Mouse (Mus musculus) cortical plate, adult 2 months (tissue): ENCODE results near the gene Alkbh4.

ENCODE experiments used
- CTCF ChIP-seq: fragments of 200-500 bp; IDR thresholded peaks from 2 replicates; pipeline ENCODE4 v1.5.1; 2011; ENCODE audit warnings: mild to moderate bottlenecking, control low read depth, low read length; ENCODE audit not compliant: insufficient read depth; ENCODE audit errors: extremely low read depth
- POLR2A ChIP-seq: fragments of 200-500 bp; IDR thresholded peaks from 2 replicates; pipeline ENCODE4 v1.6.1; 2011; ENCODE audit warnings: mild to moderate bottlenecking, low read length, control low read depth; ENCODE audit not compliant: insufficient read depth; ENCODE audit errors: extremely low read depth

DNA sequence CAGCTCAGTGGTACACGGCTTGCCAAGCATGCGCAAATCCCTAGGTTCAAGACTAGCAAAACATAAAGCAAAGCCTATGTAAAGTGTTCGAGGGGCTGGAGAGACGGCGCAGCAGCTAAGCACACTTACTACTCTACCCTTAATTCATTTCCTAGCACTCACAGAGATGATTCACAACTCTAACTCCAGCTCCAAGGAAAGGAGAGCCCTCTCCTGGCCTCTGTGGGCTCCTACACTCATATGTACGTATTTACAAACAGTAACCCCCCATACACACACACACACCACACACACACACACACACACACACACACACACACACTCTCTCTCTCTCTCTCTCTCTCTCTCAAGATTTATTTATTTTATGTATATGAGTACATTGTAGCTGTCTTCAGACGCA is 47.8 kb downstream of the Alkbh4 start:
- TF ChIP-seq CTCF (0 out of 2 replicates have a peak, but pooled peaks have one; percentile 1), POLR2A (no peak)
